Mouse (Mus musculus): ENCODE data around the gene C530025M09Rik. TPM values are rescaled to one million over a fixed set of nuclear protein-coding genes. Genes with fewer than 3 reads are reported as not detected.

C530025M09Rik gene
- not detected for total RNA-seq (2021)
- long read RNA-seq, experiment 1 = 0 reads
- long read RNA-seq, experiment 2 = 0 reads

- DNase-seq (ENCODE audit: low spot score in 2 of 2) = peak; percentile 20 to 31
Observed at GRCm38 (mm10) chr2:149830536-149831458, at the start of gene C530025M09Rik. Gene C530025M09Rik (minus strand): TSS chr2:149831213.

- DNase-seq (ENCODE audit: low spot score in 2 of 2) = no peak
Observed at GRCm38 (mm10) chr2:149877954-149878353, 46.9 kb upstream of the C530025M09Rik start.

DNA sequence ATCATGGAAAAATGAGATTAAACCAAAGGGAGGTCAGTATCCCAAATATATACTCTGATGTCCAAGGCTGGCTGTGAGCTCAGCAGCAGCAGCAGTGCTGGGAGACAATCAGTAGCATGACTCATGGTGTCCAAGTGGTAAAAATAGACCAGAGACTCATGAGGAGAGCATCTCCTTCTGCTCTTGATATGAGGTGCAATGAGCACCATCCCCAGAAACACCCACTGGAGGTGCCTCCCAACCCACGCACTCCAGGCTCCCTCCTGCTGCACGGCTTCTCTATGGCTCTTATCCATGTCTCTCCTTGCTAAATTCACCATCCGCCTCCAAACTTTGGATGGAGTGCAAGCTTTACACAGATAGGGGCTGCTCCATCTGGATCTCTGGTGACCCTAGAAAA is 42.3 kb upstream of the C530025M09Rik start:
- no peak for DNase-seq (ENCODE audit: low spot score in 2 of 2)

GRCm38 (mm10) chr2:149872496-149872895 is 41.5 kb upstream of the C530025M09Rik start:
- DNase-seq (ENCODE audit: low spot score in 2 of 2) = no peak

DNA sequence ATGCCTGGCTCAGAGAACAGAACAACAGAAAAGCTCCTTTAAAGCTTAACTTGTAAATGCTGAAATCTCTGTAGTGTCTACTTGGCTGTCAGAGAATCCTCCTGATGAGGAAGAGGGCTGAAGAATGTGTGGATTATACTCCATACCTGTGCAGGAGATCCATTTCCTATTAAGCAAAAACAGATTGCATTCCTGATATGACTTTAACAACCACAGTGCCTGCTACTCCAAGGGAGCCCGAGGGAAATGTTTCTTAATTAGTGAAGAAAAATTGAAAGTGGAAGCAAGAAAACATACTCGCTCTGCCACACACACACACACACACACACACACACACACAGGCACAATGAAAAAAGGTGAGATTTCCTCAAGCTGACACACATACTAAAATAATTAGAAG is 39.5 kb upstream of the C530025M09Rik start:
- DNase-seq (ENCODE audit: low spot score in 2 of 2) = no peak

DNA sequence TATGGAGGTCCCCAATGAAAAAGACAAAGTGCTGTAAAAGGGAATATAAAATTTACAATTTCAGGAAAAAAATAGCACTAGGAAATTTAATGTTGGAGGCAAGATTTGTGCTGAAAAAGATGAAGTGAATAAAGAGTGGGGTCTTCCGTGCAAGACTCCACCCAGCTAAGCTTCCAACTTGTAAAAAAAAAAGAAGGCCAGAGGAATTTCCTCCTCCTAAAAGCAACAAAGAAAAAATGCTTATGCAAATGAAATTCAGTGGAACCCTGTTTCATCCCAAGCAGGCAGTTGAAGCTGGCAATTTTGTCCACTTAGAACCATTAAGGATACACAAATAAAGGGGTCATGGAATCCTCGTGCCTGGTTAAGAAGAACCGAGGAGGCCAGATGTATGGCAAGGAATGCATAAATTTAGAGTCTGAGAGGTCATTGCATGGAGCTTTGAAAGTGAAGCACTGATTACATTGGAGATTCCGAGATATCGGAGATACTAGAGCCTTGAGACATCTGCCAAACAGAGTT is 35.0 kb upstream of the C530025M09Rik start:
- DNase-seq (ENCODE audit: low spot score in 2 of 2) = no peak

- no peak for DNase-seq (ENCODE audit: low spot score in 2 of 2)
Observed at GRCm38 (mm10) chr2:149861002-149861401, 30.0 kb upstream of the C530025M09Rik start.

DNA sequence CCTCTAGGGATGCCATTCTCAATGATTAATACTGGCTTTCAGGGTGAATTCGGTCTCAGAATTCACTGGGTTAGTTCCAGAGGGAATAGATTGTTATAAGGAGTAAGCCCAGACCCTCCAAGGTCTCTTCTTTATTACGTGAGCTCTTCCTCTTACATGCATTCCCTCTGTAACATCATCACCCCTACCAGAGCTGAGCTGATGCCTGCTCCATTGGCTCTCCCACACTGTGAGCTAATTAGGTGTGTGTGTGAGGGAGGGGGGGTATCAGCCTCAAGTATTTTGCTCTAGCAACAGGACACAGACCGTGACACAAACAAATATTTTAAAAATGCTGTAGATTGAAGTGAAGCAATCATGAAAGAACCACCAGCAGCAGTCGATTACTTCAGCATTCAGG is 17.8 kb upstream of the C530025M09Rik start:
- DNase-seq (ENCODE audit: low spot score in 2 of 2) = no peak

DNA sequence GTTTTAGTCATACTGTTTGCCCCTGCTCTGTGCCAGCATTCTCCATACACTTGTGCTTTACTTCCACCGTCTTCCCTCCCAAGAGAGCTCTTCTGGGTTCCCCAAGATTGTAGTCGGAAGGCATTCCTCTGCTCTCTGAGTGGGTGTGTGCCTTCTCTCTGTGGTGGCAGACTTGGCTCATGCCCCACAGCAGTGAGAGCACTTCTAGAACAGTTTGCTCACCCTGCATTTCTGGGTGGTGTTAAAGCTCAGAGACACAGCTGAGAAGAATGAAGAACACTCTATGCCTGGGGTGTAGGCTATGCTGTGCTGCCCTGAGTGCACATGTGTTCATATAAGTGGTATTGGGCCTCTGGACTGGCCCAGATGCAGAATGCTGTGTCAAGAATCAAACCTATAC is 13.6 kb upstream of the C530025M09Rik start:
- DNase-seq (ENCODE audit: low spot score in 2 of 2) = no peak

GRCm38 (mm10) chr2:149839666-149840065 is 8.7 kb upstream of the C530025M09Rik start:
- no peak for DNase-seq (ENCODE audit: low spot score in 2 of 2)

GRCm38 (mm10) chr2:149836471-149837135 is 5.6 kb upstream of the C530025M09Rik start:
- DNase-seq (ENCODE audit: low spot score in 2 of 2) = no peak

DNA sequence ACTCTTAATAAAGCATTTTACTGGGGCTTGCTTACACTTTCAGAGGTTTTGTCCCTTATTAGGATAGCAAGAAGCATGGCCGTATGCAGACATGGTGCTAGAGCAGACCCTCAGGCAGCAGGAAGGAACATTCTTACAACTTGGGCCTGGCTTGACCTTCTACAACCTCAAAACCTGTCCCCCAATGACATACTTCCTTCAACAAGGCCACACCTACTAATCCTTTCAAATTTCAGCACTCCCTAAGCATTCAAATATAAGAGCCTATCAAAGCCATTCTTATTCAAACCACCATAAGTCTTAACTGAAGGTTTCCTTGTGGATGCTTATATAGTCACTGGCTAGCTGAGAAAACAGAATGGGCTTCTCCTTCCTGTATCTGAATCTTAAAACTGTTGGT is 4.1 kb upstream of the C530025M09Rik start:
- DNase-seq (ENCODE audit: low spot score in 2 of 2) = no peak

GRCm38 (mm10) chr2:149832301-149832700 is 1.3 kb upstream of the C530025M09Rik start:
- DNase-seq (ENCODE audit: low spot score in 2 of 2) = no peak

- no peak for DNase-seq (ENCODE audit: low spot score in 2 of 2)
Observed at GRCm38 (mm10) chr2:149831459-149832245, 639 bp upstream of the C530025M09Rik start.

DNA sequence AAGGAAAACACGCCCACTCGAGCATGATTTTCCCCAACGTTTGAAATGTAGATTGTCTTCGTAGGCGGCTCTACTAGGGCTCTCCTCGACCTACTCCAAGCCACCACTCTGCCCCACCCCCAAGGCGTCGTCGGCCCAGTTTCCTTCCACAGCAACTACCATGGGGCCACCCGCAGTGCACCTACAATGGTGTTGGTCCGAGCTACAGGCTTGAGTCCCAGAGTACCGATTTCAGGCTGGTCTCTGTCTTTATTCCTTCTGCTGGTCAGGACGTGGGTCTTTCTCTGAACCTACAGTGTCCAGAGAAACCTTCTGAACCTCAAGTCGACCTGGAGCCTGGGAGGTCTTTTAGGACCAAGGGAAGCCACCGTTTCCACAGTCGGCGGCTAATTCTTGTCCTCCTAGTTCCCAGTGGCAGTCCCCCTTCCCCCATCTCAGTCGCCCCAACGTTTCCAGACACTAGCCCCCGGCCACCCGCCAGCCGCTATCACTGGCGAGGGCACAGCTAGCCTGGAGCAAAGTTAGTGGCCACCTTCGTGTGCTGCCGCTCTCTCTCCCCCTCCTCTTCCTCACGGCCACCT is 968 bp downstream of the C530025M09Rik start:
- DNase-seq (ENCODE audit: low spot score in 2 of 2) = peak in 1 of 2 experiments; percentile 8

- DNase-seq (ENCODE audit: low spot score in 2 of 2) = no peak
Observed at GRCm38 (mm10) chr2:149828911-149829310, 2.1 kb downstream of the C530025M09Rik start, which contains the start of gene Syndig1. Gene Syndig1 (plus strand): TSS chr2:149829211.

- no peak for DNase-seq (ENCODE audit: low spot score in 2 of 2)
Observed at GRCm38 (mm10) chr2:149820201-149820600, 10.8 kb downstream of the C530025M09Rik start.

GRCm38 (mm10) chr2:149819751-149820150 is 11.3 kb downstream of the C530025M09Rik start:
- DNase-seq (ENCODE audit: low spot score in 2 of 2) = no peak

DNA sequence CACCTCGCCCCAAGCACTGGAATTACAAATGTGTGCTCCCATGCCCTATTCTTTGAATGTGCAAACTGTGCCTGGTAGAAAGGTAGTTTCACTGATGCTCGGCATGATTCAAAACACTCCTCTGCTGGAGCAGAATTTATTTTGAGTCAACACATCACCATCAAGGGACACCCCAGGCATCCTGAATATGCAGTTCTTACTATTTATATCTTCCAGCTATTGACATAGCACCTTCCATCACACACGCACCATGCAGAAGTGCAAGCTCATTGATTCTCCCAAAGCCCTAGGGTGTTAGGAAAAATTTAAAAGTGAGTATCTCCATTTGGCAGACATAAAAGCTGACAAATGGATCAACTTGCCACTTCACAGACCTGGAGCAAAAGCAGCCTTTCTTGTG is 12.6 kb downstream of the C530025M09Rik start:
- no peak for DNase-seq (ENCODE audit: low spot score in 2 of 2)

GRCm38 (mm10) chr2:149812899-149813298 is 18.1 kb downstream of the C530025M09Rik start:
- DNase-seq (ENCODE audit: low spot score in 2 of 2) = no peak

- no peak for DNase-seq (ENCODE audit: low spot score in 2 of 2)
Observed at GRCm38 (mm10) chr2:149805256-149805655, 25.8 kb downstream of the C530025M09Rik start.
